Mouse (Mus musculus): ENCODE measurements around the gene Sparc.

DNA sequence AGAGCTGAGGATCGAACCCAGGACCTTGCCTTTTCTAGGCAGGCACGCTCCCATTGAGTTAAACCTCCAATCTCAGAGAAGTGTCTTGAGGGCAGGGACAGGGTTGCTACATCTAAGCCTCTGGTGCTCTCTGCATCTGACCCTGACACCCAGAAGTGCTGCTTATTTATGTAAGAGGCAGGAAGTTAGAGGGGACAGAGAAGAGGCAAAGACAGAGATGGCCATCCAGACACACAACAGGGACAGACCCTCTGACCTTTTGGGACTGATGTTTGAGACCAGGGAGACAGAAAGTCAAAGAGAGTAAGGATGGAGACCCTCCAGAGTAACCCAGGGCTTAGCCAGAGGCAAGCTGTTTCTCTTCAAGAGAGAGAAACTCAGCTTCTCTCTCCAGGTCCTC is 7.0 kb upstream of the Sparc start:
- TF ChIP-seq CTCF (IDR thresholded peaks at IDR 0.05; ENCODE audit: low read depth, low read length) (no peak), POLR2A (IDR thresholded peaks at IDR 0.05; ENCODE audit: borderline replicate concordance, low read depth, low read length) (no peak)

Data from bone marrow macrophage, adult 2 months (primary cell).